Mouse (Mus musculus): Measurements from ENCODE around the gene Jup.
"Not testable (repeated sequence)": the region's sequence is repeated elsewhere in the genome, so short reads cannot be mapped to it uniquely, and the experiment has no call there.

The Jup gene

DNA sequence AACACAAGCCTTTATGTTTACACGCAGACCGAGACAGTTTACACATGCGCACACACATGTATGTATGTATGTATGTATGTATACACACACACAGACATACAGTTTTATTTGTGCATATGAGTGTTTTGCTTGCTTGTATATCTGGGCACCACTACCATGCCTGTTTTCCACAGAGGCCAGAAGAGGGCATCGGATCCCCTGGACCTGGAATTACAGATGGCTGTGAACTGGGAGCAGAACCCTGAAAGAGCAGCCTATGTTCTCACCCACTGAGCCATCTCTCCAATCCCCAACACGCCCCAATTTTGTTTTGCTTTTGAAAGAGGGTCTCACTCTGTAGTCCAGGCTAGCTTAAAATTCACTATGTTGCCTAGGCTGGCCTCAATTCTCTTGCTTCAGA, 40.2 kb downstream of the Jup start:
- peak; percentile 39 for DNase-seq (ENCODE audit: low read depth, low spot score)

DNA sequence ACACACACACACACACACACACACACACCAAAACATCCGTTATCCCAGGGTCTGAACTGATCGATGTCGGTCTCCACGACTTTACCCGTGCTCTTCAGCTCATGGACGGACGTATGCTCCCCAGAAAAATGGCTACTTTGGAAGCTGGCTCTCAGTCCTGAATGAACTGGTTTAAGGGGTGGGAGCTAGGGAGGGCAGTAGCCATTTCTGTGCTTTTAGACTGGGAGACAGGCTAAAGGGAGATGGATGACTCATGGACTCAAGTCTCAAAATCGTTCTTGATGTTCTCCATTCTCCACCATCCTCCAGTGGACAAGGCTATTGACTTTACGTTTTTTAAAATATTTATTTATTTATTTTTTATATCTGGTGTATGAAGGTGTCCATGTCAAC, 40.7 kb downstream of the Jup start:
- DNase-seq (ENCODE audit: low read depth, low spot score), result peak; percentile 72

DNA sequence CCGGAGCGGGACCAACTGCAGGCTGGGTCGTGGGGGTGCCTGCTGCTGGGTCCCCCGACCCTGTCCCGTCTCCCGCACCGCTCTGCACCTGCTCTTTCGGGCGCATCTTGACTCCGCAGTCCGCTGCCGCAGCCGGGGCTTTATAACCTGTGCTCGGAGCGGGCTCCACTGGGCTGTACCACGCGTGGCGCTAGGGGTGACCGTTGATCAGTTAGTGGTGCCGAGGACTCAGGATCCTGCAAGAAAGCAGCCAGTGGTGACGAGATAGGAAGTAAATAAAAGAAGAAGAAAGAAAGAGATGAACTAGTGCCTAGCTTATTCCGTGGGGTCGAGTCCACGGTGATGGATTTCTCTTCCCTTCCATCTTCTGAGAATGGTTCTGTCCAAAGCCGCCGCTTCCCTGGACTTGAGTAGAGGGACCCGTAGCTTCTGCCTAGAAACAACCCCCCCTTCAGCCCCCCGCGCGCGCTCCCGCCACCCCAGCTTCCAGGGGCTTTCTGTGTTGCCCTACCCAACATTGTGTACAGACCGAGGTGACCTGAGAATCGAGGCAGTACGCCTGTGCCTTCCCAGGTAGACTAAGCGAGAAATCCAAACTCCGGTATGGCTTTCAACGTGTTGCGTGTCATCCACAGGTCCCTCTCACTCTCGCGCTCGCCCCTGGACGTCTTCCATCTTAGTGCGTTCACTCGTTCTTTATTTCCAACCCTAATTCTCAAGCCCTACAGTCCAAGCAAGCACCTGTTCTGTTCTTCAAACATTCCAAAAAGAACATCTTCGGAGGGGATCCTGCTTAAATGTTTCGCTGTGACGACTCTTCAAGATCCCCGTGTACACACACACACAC, 41.4 kb downstream of the Jup start, which contains the start of gene Hap1:
Gene Hap1 (minus strand): TSS at position 157 of the 847 bp plus-strand sequence.
- DNase-seq (ENCODE audit: low read depth, low spot score), result peak; percentile 92

DNA sequence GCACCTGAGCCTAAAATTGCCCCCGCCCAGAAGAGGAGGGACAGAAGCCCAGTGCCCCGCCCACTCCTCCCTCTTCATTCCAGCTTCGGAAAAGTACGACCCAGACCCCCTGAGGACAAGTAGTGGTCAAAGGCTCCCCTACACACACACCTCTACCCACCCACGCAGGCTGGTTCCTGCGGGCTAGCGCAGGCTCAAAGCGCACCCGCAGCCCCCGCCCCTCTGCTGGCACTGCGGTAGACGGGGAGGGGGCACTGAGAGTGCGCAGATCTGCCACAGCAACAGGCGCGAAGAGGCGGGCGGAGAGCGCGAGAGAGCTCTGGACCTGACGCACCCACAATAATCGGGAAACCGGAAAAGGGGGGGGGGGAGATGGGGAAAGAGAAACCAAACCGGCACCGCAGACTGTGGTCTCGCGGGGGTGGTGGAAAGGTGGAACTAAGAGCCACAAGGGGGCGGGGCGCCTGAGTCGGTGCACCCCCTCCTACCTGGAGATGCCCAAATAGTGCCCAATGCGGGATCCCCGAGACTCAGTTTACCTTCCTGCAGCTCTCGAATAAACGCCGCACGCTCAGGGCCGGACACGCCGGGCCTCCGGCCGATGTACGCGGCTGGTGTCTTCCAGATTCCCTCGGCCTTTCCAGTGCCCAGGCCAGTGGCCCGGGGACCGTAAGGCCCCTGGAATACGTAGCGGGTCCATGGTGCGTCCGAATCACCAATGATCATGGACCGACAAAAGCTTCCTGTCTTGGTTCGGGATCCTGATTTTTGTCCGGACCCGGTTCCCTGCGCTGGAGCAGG, 42.2 kb downstream of the Jup start:
- peak; percentile 85 for DNase-seq (ENCODE audit: low read depth, low spot score)

DNA sequence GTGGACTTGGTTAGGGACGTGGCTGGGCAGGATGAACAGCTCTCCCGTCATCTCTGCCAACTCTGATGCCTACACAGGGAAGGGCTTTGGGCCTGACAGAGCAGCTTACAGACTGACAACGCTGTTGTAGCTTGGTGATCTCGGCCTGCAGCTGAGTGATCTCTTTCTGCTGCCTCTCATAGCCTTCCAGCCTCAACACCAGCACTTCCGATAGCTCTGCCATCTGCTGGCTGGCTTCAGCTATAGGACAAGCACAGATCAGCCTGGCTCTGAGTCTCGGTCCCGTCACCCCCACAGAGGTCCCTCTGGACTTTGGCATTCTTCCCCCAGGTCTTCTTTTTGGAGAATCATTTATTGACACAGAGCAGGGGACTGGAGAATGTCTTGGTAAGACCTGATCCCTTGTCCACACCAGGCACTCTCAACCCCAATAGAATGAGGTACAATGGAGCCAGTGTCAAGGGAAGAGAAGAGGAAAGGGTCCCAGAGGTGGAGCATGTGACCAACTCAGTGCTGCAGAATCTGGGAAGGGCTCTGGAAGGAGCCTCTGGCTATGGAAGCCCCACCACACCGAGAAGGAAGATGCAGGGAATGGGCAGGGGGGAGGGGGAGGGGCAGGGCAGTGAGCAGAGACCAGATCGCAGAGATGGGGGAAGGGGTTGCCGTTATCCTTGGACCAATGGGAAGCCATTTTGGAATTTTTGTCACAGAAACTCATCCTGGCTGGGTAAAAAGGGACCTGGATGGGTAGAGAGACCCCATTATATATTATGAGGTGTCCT, 45.3 kb downstream of the Jup start:
- peak; percentile 55 for DNase-seq (ENCODE audit: low read depth, low spot score)

DNA sequence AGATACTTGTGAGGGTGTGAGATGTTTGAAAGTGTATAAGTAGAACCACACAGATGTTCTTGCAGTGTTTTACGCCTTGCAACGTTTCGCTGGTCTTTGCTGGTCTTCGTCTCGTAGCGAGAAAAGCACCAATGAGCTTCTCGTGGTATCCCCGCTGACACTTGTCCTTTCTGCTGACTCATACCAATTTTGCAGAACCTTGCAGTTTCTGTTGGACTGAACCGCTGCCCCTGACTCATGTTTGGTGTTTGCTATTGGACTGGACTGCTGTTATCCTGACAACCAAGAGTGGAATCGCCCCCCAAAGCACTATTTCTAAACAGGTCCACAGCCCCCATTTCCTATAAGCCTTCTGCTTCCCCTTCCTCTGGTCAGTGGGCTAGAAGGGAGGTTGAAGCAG, 53.3 kb downstream of the Jup start:
- DNase-seq (ENCODE audit: low read depth, low spot score), result no peak

DNA sequence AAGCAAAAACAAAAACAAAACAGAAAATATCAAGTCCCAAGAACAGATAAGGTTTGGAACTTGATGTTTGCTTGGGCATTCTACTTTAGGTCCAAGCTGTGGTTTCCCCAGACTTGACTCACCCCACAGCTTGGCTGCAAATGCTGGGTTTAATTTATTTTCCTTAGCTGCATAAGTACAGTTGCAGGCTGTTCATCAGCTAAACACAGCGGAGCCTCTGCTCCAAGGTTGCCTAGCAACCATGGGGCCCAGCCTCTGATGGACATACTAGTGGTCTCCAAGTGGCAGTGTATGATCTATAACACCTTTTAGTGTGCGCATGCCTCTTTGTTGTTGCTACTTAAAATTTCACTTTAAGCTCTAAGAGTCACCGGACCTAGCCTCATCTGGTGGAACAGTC, 61.8 kb downstream of the Jup start:
- DNase-seq (ENCODE audit: low read depth, low spot score), result no peak

DNA sequence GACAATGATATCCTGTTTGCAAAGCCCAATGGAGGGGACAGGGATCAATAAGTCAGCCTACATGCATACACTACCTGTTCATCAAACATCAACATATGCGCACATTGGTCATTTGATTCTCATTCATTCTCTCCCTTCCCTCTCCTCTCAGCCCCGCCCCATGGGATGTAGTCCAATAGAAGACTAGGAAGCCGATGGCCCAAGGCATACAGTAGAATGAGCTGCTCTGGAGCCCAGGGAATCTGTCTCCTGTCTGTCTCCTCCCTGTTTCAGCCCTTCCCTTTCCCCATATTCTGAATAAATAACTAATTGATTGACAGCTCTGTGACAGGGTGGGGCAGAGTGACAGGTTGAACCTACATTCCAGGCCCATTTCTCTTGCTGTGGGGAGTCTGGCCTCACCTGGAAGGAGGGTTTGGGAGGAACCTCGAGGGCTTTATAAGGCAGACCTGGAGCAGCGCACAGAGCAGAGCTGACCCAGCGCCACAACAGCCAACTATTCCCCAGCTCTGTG, 63.6 kb downstream of the Jup start, which contains the start of gene Gast:
Gene Gast (plus strand): TSS at position 464 of the 514 bp plus-strand sequence.
- DNase-seq (ENCODE audit: low read depth, low spot score), result peak; percentile 56

DNA sequence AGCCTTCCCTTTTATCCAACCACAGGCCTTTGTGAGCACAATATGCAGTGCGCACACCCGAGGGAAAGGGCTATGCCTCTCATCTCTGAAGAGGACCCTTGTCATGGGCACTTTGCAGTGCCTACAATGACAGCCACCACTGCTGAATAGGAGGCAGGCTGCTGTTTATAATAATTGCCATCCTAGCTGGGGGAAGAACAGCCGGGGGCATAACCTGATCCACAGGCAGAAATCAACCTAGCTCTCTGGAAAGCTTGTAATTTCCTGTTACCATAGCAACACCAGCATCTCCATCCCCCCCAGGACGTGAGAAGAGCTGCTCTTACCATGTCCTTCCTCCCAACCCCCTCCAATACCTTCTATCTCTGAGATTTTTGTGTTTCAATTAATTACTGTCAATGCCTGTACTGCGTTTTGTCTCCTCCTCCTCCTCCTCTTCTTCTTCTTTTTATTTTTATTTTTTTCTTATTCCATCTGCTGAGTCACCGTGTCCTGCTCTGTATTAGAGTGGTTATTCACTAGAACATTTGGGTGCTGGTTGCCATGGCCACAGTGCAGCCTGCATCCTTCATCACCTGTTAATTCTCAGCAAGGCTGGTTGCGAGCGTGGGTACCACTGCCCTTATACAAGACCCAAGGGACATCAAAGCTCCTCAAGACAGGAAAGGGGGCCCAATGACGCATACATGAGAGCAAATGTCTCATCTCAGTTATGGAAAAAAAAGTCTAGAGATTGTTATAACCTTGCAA, 64.6 kb downstream of the Jup start:
- no peak for DNase-seq (ENCODE audit: low read depth, low spot score)

DNA sequence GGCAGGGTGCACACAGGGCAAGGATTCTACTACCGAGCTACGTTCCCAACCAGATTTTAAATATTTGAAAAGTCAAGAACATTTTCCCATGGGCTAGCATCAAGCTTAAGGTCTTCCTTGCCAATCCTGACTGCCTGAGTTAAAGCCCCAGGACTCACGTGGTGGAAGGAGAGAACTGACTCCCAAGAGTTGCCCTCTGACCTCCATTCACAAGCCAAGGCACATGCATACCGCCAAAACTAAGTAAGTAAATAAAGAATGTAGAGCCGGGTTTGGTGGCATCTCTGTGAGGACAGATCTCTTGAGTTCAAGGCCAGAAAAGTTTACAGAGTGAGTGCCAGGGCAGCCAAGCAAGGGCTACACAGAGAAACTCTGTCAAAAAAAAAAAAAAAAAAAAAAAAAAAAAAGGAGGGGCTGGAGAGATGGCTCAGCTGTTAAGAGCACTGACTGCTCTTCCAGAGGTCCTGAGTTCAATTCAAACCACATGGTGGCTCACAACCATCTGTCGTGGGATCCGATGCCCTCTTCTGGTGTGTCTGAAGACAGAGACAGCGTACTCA, 66.7 kb downstream of the Jup start:
- not testable (repeated sequence) for DNase-seq (ENCODE audit: low read depth, low spot score)

DNA sequence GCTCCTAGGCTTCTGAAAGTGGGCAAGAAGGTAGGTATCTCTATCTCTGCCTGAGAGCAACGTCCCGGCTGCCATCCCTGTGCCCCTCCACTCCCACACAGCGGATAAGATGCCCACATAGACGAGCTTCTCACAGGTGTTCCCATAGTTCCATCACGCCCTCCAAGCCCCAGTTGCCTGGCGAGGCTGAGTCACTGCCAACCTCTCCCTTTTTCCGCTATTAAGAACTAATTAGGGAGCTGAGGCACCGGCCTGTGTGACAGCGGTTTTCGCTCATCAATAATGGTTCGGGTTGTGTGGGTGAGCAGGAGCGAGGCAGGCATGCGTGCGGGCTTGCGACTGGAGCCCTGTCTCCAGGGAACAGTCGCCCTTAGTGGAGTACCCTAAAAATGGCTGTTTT, 67.3 kb downstream of the Jup start:
- no peak for DNase-seq (ENCODE audit: low read depth, low spot score)

DNA sequence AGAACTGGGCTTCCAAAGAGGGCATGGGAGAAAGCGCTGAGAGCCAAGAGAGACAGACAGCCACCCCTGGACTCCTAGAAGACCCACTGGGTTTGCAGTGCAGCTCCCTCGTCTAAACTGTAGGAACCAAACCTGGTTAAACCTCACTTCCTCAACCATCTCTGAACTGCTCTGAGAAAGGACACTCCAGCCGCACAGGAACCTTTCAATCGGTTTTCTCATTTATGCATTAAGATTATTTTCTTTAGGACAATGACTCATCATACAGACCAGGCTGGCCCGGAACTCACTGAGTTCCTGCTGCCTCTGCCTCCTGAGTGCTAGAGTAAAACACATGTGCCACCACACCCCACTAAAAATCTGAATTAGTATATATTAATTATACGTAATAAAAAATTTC, 69.8 kb downstream of the Jup start:
- no peak for DNase-seq (ENCODE audit: low read depth, low spot score)

DNA sequence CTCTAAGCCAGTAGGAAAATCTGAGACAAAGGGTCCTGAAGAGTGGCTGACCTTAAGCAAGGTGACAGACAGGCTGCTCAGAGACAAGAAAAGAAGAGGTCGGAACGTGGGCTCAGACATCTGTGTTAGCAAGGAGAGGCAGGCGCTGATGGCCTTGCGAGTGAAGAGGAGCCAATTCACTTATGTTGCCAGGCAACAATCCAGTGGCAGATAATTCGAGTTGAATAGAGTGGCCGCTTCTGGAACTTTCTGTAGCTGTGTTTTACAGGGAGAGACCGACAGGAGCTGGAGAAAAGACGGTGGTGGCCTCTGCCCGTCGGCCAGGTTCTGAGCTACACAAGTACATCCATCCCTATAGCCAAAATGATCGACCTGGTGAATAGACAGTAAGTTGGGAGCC, 70.2 kb downstream of the Jup start:
- no peak for DNase-seq (ENCODE audit: low read depth, low spot score)

DNA sequence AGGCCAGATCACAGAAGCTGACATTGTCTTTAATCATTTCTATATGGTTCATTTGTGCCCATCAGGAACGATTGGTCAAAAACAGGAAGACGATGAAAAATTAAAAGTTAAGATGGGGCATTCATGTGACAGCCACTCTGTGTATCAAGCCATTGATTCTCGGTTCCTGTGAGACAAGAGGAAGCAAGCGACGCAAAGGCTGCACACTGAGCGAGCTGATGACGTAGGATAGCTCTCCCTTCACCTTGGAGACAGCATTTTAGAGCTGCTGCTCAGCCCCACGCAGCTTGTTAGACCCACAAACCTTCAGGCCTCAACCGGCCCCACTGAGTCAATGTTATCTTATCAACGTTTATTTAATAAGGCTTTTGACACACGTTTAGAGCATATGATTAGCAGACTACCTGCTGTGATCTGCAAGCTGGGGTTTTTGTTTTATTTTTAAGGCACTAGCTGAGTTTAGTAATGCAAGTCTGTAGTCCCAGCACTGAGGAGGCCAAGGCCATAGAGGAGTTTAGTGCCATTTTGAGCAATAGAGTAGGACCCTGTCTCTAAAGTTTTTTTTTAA, 72.4 kb downstream of the Jup start:
- DNase-seq (ENCODE audit: low read depth, low spot score), result no peak

DNA sequence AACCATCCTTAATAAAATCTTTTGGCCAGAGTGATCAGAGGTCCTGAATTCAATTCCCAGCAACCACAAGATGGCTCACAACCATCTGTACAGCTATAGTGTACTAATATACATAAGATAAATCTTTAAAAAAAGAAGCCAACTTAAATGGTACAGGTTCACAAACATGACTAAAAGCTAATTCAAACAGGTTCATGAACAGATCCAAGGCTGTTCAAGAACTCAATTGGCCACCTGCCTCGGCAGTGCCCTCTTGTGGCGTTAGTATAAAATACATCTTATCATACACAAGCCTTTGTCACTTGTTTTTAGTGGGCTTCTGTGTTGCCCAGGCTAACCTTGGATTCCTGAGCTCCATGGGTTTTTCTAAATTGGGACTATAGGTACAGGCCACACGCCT, 74.0 kb downstream of the Jup start:
- DNase-seq (ENCODE audit: low read depth, low spot score), result peak; percentile 92

DNA sequence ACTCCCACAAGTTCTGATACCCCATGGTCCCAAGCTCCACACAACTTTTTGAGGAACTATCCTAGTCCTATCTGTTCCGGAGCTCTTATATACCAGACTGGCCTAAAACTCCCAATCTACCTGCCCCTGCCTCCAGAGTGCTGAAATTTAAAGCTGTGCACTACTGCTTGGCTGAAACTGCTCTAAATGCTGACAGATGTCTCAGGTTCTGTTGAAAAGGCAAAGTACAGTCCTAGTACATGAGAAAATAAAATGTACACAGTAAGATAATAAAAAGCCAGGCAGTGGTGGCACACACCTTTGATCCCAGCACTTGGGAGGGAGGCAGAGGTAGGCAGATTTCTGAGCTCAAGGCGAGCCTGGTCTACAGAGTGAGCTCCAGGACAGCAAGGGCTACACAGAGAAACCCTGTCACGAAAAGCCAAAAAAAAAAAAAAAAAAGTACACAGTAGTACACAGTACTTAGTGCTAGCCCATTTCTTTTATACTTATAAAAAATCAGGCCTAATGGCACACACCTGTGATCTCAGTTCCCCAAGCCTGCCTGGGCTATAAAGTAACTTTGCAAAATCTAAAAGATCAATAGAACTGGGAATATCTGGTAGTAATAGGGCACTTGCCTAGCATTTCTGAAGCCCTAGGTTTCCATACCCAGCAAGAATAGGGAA, 74.8 kb downstream of the Jup start:
- no peak for DNase-seq (ENCODE audit: low read depth, low spot score)

DNA sequence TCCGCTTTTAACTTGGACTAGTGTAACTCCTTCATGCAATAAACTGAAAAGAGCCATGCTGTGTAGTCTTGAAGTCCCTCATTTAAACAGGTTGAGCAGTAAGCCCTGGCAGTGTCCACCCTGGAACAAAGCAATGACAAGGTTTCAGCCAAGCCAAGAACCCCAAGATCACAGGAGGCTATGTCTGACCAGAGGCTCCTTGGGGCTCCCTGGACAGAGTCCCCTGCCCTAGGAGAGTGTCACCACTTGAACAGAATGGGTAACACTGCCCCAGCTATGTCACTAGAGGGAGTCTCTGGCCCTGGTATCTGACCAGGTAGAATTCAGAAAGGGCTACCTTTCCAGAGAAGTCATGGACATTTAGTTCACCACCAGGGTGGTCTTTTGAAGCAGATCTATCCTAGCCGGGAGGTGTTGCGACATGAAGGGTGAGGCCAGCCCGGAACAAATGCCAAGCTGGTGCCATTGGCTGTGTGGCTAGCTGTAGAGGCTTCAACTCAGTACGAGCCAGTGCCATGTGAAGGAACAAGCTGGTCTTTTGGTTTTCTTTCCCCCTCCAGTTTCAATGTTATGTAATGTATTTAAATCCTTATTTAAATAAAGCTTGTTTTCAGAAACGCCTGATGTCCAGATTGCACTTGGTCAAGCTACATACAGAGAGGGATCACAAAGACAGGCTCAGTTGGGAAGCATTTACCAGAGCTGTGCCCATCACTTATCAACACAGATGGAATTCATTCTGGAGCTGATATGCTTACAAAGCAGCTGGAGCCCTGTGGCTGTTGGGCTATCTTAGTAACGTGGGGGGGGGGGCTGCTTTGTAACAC, 75.9 kb downstream of the Jup start:
- not testable (repeated sequence) for DNase-seq (ENCODE audit: low read depth, low spot score)

DNA sequence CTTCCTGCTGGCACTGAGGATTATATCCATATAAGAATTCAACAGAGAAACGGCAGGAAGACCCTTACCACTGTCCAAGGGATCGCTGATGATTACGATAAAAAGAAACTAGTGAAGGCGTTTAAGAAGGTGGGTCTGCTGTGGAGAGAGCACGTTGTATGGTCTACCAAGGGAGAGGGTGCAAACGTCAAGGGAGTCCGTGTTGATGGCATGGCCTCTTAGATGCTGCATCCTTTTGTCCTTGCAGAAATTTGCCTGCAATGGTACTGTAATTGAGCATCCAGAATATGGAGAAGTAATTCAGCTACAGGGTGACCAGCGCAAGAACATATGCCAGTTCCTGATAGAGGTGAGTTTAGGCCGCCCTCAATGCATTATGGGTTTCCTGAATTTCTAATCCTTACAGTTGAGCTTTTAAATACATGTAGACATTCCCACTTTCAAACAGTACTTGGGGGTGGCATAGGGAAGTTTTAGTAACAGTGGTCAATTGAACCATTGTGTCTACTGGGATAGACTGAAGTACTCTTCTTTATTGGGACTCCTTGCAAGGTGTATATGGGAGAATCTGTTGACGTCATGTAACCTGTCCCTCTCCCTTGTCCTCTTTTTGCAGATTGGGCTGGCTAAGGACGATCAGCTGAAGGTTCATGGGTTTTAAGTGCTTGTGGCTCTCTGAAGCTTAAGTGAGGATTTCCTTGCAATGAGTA, 76.7 kb downstream of the Jup start:
- not testable (repeated sequence) for DNase-seq (ENCODE audit: low read depth, low spot score)

Measured in R1 (cell line).